Mouse (Mus musculus) embryonic facial prominence, embryonic 11.5 days (tissue): Measurements from ENCODE around the gene 4930523C07Rik. TPM values are rescaled to one million over a fixed set of nuclear protein-coding genes. Genes with fewer than 3 reads are reported as not detected.

ENCODE experiments used
- ATAC-seq: fragments of 200-750 bp; cut with Nextera tagmentation; replicated peaks from 2 replicates; pipeline ENCODE4 v1.8.0; 2017; ENCODE audit warnings: low read depth; ENCODE audit not compliant: insufficient number of reproducible peaks, low FRiP score, low TSS enrichment
- DNase-seq: peaks from one replicate; pipeline ENCODE4 v3.0.0-alpha.2; 2015; ENCODE audit warnings: low spot score
- H3K27ac ChIP-seq: fragments of 300-500 bp; sonication (generic); replicated peaks from 2 replicates; pipeline ENCODE4 v1.5.1; 2014; ENCODE audit warnings: mild to moderate bottlenecking, low read depth, low read length, control low read depth
- H3K27me3 ChIP-seq: fragments of 300-500 bp; sonication (generic); 2 replicates; pipeline ENCODE4 v1.6.1; 2014; ENCODE audit warnings: mild to moderate bottlenecking, low read length, moderate library complexity, mixed read lengths; ENCODE audit not compliant: control insufficient read depth, insufficient read depth
- H3K36me3 ChIP-seq: fragments of 300-500 bp; sonication (generic); replicated peaks from 2 replicates; pipeline ENCODE4 v1.6.1; 2014; ENCODE audit warnings: low read depth, mild to moderate bottlenecking, low read length, moderate library complexity, mixed read lengths; ENCODE audit not compliant: control insufficient read depth, insufficient read depth
- H3K4me1 ChIP-seq: fragments of 300-500 bp; sonication (generic); 2 replicates; pipeline ENCODE4 v1.6.1; 2014; ENCODE audit warnings: low read length, mixed read lengths; ENCODE audit not compliant: control insufficient read depth, insufficient read depth
- H3K4me2 ChIP-seq: fragments of 300-500 bp; sonication (generic); 2 replicates; pipeline ENCODE4 v1.6.1; 2014; ENCODE audit warnings: low read depth, mild to moderate bottlenecking, control low read depth, low read length, moderate library complexity
- H3K4me3 ChIP-seq: fragments of 300-500 bp; sonication (generic); 2 replicates; pipeline ENCODE4 v1.5.1; 2014; ENCODE audit warnings: low read depth, low read length, control low read depth
- H3K9ac ChIP-seq: fragments of 300-500 bp; sonication (generic); replicated peaks from 2 replicates; pipeline ENCODE4 v1.6.1; 2014; ENCODE audit warnings: mild to moderate bottlenecking, control low read depth, low read length
- H3K9me3 ChIP-seq: fragments of 300-500 bp; sonication (generic); replicated peaks from 2 replicates; pipeline ENCODE4 v1.6.1; 2016; ENCODE audit warnings: mild to moderate bottlenecking, low read length, inconsistent platforms, mixed read lengths; ENCODE audit not compliant: control insufficient read depth
- WGBS: fragments of 180-500 bp; shearing (Covaris S2); extraction: QIAGEN DNeasy Blood & Tissue Kit; methylation state at CpG from one replicate; pipeline ENCODE4 v1.1.7; 2014; 5-methylcytosine and 5-hydroxymethylcytosine counted together
- polyA plus RNA-seq: library from polyadenylated mRNA; unstranded; fragments of >200 nt; fragmentation: Nextera tagmentation; extraction: Ambion mirVana; gene quantifications from 2 replicates; pipeline ENCODE4 v1.2.1, GENCODE M21; 2014

The 4930523C07Rik gene
- polyA plus RNA-seq, 1 experiment from 2014 or later, result 2.9 TPM

DNA sequence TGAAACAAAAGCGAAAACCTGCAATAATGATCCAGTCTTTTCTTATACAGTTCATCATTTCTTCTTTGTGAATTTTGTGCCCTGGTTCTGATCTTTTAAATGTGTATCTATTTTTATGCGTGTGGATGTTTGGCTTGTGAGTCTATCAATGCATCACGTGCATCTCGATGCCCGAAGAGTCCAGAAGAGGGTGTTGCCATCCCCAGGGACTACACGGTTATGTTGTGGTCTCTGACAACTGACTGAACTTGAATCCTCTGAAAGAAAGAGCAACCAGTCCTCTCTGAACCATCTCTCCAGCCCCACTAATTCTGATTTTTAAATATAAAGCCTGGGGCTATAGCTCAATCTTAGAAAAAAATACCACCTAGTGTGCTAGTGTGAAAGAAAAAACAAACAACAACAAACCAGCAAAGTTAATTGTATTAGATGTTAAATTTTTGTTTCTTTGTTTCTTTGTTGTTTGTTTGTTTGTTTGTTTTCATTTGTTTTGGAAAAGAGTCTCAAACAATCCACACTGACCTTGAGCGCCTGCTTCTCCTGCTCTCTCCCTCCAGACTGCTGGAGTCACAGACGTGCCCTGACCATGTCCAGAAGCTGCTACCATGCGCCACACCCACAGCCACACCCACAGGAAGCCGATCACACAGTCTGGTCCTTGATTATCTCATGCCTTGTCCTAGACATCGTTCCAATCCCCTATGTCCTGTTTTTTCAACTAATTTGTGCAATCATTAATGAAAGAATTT is 18.9 kb upstream of the 4930523C07Rik start:
- Histone ChIP-seq H3K9me3 (no peaks in the 10 kb centered on the region), H3K4me1 (no peaks in the 10 kb centered on the region), H3K4me2 (no peak overlapping the region), H3K36me3 (no peaks in the 10 kb centered on the region), H3K4me3 (no peak overlapping the region), H3K9ac (no peak overlapping the region), H3K27me3 (no peaks in the 10 kb centered on the region), H3K27ac (no peak overlapping the region)
- DNase-seq, result no peak
- ATAC-seq, result no peak
- WGBS, result 76% methylated on average over 11 of the region's 11 CpGs

DNA sequence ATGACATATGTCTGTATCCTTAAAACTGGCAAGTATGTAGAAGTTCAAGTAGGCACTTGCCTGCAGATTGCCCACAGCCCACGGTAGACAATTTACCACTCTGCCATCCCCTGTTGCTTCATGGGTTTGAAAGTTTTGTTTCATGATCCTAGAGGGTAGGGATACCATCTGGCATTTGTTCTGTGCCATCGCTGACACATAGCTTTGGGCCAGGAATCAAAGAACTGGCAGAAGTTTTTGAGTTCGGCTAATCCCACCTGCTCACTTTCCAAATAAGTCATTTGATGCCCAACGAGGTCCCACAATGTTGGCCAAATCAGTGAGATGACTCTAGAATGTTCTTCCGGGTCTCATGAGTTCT is 18.3 kb upstream of the 4930523C07Rik start:
- Histone ChIP-seq H3K4me3 (no peak overlapping the region), H3K4me1 (no peaks in the 10 kb centered on the region), H3K4me2 (no peak overlapping the region), H3K27me3 (no peaks in the 10 kb centered on the region), H3K9ac (no peak overlapping the region), H3K9me3 (no peaks in the 10 kb centered on the region), H3K36me3 (no peaks in the 10 kb centered on the region), H3K27ac (no peak overlapping the region)
- DNase-seq (no peak), ATAC-seq (no peak)
- 87% methylated on average over 5 of the region's 5 CpGs for WGBS

DNA sequence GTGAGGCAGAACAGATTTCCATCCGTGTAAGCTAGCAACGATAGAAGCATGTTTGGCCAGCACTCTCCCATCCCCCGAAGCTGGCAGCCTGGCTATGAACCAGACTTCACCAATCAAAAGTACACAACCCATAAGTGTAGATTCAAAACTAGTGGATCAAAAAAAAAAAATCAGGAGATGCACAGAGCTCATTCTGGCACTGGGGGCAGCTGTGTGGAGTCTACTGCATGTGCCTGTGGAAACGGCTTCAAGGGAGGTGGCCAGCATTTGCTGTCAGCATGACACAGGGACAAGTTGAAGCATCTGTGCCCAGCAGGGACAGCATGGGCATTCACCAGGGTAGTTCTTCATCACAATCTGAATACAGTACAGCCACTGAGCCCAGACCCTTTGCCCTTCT is 16.2 kb upstream of the 4930523C07Rik start:
- H3K4me3 ChIP-seq, result no peak overlapping the region
- WGBS, result 66% methylated on average over 4 of the region's 4 CpGs
- no peak overlapping the region for H3K4me2 ChIP-seq
- ATAC-seq (no peak), DNase-seq (no peak)
- no peaks in the 10 kb centered on the region for H3K36me3 ChIP-seq
- no peaks in the 10 kb centered on the region for H3K9me3 ChIP-seq
- H3K27me3 ChIP-seq, result no peaks in the 10 kb centered on the region
- no peak overlapping the region for H3K27ac ChIP-seq
- no peaks in the 10 kb centered on the region for H3K4me1 ChIP-seq
- H3K9ac ChIP-seq, result no peak overlapping the region

DNA sequence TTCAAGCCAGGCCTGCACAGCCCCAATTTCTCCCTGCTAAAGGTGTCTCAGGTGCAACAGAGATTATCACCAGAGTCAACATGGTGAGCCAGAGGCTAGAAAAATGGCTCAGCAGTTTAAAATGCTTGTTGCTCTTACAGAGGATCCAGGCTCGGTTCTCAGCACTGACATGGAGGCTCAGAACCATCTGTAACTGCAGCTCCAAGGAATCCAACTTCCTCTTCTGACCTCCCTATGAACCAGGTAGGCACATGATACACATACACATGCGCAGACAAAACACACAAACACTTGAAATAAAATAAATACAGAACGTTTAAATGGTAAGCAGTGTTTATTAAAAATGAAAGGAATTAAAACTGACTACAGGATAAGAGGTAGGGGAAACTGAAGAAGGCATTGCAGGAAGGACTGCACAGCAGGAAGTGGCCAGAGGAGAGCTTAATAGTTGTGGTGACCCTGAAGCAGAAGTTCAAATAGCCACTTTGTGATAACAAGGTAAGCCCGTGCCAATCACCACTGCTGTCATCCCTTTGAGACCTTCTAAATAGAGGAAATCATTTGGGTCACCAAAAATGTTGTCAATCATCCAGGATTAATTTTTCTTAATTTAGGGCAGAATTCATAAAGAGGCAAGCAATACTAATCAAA is 10.1 kb upstream of the 4930523C07Rik start:
- Histone ChIP-seq H3K4me3 (no peak overlapping the region), H3K27ac (no peak overlapping the region), H3K9ac (no peak overlapping the region), H3K36me3 (no peaks in the 10 kb centered on the region), H3K27me3 (no peaks in the 10 kb centered on the region), H3K4me1 (no peaks in the 10 kb centered on the region), H3K4me2 (no peak overlapping the region), H3K9me3 (no peaks in the 10 kb centered on the region)
- ATAC-seq, result no peak
- no peak for DNase-seq
- WGBS, result 74% methylated on average over 4 of the region's 4 CpGs

DNA sequence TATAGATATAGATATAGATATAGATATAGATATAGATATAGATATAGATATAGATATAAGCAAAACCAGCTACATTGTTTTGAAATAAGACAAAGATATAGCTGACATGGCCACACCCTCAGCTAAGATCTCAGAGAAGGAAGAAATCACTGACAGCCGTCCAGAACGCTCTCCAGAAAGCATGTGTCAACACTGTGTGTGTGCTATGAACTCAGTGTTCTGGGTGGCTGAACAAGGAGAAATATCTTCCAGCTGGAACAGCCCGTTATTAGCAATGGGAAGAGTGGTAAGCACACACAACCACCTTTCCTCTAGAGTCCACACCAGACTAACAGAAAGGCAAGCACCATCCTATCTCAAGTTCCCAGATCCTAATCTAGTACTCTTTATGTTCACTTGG is 8.6 kb upstream of the 4930523C07Rik start:
- whole genome bisulfite sequencing, result 78% methylated on average over 3 of the region's 3 CpGs
- Histone ChIP-seq H3K4me3 (no peak overlapping the region), H3K4me2 (no peak overlapping the region), H3K27ac (no peak overlapping the region), H3K9ac (no peak overlapping the region), H3K27me3 (no peaks in the 10 kb centered on the region), H3K4me1 (no peaks in the 10 kb centered on the region), H3K36me3 (no peaks in the 10 kb centered on the region), H3K9me3 (no peaks in the 10 kb centered on the region)
- no peak for ATAC-seq
- DNase-seq, result no peak

DNA sequence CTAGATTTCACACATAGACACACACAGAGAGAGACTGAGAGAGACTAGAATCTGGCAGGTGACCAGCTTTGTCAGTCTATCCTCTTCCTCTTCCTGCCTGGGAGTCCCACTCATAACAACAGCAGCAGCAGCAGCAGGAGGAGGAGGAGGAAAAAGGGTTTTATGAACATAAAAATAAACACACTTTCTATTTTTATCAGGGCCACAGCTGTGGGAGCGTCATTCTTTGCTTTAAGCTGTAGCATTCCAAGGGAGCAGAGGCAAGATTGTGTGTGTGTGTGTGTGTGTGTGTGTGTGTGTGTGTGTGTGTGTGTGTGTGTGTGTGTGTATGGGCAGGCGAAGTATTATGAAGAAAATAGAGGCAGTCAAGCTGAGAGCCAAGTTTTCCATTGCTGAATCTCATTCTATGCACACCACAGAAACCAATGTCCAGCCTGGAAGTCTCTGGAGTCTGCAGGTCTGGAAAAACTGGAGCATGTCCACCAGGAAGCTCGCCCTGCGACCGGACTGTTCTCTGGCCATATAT is 7.1 kb upstream of the 4930523C07Rik start:
- Histone ChIP-seq H3K4me3 (no peak overlapping the region), H3K36me3 (no peaks in the 10 kb centered on the region), H3K4me2 (no peak overlapping the region), H3K4me1 (no peaks in the 10 kb centered on the region), H3K9ac (no peak overlapping the region), H3K9me3 (no peaks in the 10 kb centered on the region), H3K27ac (no peak overlapping the region), H3K27me3 (no peaks in the 10 kb centered on the region)
- no peak for DNase-seq
- WGBS, result 78% methylated on average over 5 of the region's 5 CpGs
- ATAC-seq, result no peak

DNA sequence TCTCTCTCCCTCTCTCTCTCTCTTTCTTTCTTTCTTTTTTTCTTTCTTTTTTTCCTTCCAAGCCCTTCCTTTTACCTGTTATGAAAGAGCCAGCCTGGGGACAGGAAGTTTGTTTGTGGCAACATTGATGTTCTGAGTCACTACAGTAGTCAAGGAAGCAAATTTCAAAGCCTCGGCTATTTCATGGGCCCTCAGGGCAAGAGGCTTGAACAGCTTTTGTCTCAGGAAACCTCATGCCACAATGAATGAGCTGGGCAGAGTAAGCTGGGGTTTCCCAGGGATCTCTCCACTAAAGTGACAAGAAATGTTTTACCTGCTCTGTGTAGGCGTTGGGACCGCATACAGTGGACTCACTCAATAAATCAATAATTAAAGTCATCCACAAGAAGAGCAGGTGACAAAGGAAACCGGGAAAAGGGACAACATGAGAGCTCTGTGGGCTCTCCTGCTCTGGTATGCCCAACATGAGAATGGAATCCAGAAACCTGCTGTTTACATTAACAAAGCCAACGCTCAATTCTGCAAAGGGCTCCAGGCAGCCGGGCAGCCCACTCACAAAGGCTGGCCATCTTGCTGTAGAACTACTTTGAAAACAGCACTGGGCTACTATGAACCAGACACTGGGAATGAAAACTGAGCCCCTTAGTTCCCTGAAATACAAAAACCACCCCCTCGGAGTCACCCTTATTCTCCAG is 4.1 kb upstream of the 4930523C07Rik start:
- DNase-seq (peak; percentile 13), ATAC-seq (no peak)
- Histone ChIP-seq H3K4me1 (no peaks in the 10 kb centered on the region), H3K4me2 (no peak overlapping the region), H3K27me3 (no peaks in the 10 kb centered on the region), H3K9me3 (no peaks in the 10 kb centered on the region), H3K36me3 (no peaks in the 10 kb centered on the region), H3K4me3 (no peak overlapping the region), H3K27ac (no peak overlapping the region), H3K9ac (no peak overlapping the region)
- 48% methylated on average over 7 of the region's 7 CpGs for WGBS

DNA sequence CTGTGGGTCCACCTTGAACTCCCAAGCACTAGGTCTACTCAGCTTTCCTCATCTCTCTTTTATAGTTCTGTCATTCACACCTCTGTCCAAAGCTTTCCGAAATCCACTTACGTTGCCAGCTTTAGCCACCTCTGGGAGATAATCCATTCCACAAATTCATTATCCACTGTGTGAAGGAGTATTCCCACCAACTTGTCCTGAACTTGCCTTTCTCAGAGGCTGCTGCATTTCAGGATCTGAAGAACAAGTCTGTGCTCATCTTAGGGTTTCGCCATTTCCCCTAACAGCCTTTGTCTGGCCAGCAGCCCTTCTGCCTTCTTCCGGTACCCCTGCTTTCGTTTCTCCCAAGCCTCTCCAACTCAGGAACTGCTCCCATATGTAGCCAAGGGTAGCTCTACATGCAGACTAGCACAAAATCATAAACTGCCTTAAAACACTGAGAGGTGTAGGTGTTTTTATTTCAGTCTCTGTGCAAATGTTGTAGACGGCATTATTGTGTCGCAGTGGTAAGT is 2.9 kb upstream of the 4930523C07Rik start:
- 94% methylated on average over 7 of the region's 7 CpGs for WGBS
- no peak for ATAC-seq
- Histone ChIP-seq H3K36me3 (no peaks in the 10 kb centered on the region), H3K4me2 (no peak overlapping the region), H3K9me3 (no peaks in the 10 kb centered on the region), H3K4me3 (no peak overlapping the region), H3K9ac (no peak overlapping the region), H3K27ac (no peak overlapping the region), H3K27me3 (no peaks in the 10 kb centered on the region), H3K4me1 (no peaks in the 10 kb centered on the region)
- no peak for DNase-seq
